Mouse (Mus musculus): Measurements from ENCODE around the gene Fryl. TPM values are rescaled to one million over a fixed set of nuclear protein-coding genes. Genes with fewer than 3 reads are reported as not detected.

The Fryl gene
- polyA plus RNA-seq, 2 experiments: 26.1 to 26.7 TPM

DNA sequence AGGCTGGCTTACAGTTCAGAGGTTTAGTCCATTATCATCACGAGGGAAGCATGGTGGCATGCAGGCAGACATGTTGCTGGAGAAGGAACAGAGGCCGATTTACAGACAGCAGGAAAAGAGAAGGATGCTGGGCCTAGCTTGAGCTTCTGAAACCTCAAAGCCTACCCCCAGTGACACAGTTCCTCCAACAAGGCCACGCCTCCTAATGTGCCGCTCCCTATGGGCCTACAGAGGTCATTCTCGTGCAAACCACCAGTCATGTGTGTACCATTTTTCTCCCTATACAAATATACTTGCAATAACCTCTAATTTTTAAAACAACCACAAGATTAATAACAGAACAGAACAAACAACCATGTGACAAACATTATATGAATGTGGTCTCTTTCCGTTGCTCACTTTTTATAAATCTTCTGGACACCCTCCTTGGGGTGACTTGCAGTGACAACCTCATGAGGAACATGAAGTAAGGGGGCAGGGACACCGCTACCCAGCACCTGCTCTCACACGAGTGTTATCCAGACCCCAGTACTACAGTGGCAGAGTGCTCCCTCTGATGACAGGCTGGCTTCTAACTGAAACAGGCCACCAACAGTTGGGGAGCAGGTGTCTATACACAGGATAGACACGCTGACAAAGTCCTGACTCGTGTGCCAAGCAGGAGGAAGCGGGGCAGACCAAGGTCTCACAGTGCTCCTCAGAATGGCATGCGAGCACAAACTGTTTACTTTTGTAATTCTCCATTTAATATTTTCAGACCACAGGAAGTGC is 80.9 kb downstream of the Fryl start:
- Histone ChIP-seq H3K27ac (replicated peaks; ENCODE audit: low read depth, low read length) (no peak overlapping the region), H3K4me2 (replicated peaks; ENCODE audit: low read depth, low read length, severe bottlenecking) (no peak overlapping the region), H3K36me3 (ENCODE audit: control insufficient read depth, insufficient read depth, low read length) (no peaks in the 10 kb centered on the region), H3K4me1 (ENCODE audit: control insufficient read depth, insufficient read depth, low read length) (peaks cover 7% of the 10 kb centered on the region; the same call in 1 of the 2 replicates), H3K4me3 (replicated peaks; ENCODE audit: low read length) (no peak overlapping the region), H3K27me3 (ENCODE audit: control insufficient read depth, insufficient read depth, low read length) (no peaks in the 10 kb centered on the region), H3K9ac (ENCODE audit: low read depth, low read length, severe bottlenecking) (no peak overlapping the region), H3K9me3 (ENCODE audit: control insufficient read depth, low read length) (no peaks in the 10 kb centered on the region)
- ATAC-seq (ENCODE audit: low FRiP score, low read depth): no peak
- TF ChIP-seq POLR2A (IDR thresholded peaks at IDR 0.05; ENCODE audit: borderline replicate concordance, extremely low read depth, insufficient read depth, insufficient read length): no peak
- 86% methylated on average over 12 of the region's 12 CpGs for WGBS
- DNase-seq (ENCODE audit: low spot score): no peak

DNA sequence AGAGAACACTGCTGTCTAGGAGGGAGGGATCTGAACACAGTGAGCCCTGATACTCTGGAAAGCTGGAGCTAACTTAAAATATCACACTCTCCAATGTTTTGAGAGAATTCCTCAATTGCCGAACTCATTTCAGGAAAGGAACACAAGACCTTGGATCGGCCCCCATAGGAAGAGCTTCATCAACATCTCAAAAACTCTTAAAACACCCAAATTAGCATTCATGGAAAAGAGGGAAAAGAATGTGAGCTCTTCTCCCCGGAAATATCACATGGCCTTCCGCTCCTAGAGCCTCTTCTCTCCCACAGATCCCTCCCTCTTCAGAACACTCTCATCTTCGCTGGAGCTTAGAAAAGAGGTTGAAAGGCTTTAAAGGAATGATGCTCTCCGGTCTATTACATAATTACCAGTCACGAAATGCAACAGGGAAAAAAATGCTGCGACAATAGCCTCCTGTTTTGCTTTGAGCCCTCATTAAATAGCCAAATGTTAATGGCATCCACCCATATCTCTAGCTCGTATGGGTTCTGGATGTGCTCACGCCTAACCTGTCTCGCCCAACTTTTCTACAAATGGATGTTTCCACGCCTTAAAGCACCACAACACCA is 84.4 kb downstream of the Fryl start:
- 72% methylated on average over 12 of the region's 12 CpGs for WGBS
- no peak for TF ChIP-seq POLR2A (IDR thresholded peaks at IDR 0.05; ENCODE audit: borderline replicate concordance, extremely low read depth, insufficient read depth, insufficient read length)
- Histone ChIP-seq H3K36me3 (ENCODE audit: control insufficient read depth, insufficient read depth, low read length) (no peaks in the 10 kb centered on the region), H3K27ac (replicated peaks; ENCODE audit: low read depth, low read length) (no peak overlapping the region), H3K4me2 (replicated peaks; ENCODE audit: low read depth, low read length, severe bottlenecking) (no peak overlapping the region), H3K4me1 (ENCODE audit: control insufficient read depth, insufficient read depth, low read length) (peaks cover 25% of the 10 kb centered on the region), H3K4me3 (replicated peaks; ENCODE audit: low read length) (no peak overlapping the region), H3K27me3 (ENCODE audit: control insufficient read depth, insufficient read depth, low read length) (no peaks in the 10 kb centered on the region), H3K9me3 (ENCODE audit: control insufficient read depth, low read length) (no peaks in the 10 kb centered on the region), H3K9ac (ENCODE audit: low read depth, low read length, severe bottlenecking) (no peak overlapping the region)
- no peak for DNase-seq (ENCODE audit: low spot score)
- ATAC-seq (ENCODE audit: low FRiP score, low read depth): no peak

DNA sequence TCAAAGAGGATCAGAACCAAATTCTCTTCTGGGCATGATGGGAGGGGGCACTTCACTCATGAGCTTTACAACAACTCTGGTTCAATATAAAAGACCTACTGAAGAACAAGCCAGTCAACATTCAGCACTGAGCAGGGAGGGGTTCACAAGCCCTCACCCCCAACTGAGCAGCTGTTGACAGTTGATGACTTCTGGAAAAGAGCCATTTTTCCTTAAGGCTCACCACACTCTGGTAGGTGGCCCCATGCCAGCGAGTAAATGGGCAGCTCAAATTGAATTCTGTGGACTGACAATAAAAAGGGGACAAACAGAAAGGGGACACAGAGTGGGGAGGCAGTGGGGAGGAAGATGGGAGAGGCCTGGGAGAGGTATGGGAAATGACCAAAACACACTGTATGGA is 85.2 kb downstream of the Fryl start:
- Histone ChIP-seq H3K4me2 (replicated peaks; ENCODE audit: low read depth, low read length, severe bottlenecking) (no peak overlapping the region), H3K27me3 (ENCODE audit: control insufficient read depth, insufficient read depth, low read length) (no peaks in the 10 kb centered on the region), H3K36me3 (ENCODE audit: control insufficient read depth, insufficient read depth, low read length) (no peaks in the 10 kb centered on the region), H3K27ac (replicated peaks; ENCODE audit: low read depth, low read length) (no peak overlapping the region), H3K4me1 (ENCODE audit: control insufficient read depth, insufficient read depth, low read length) (peaks cover 25% of the 10 kb centered on the region), H3K4me3 (replicated peaks; ENCODE audit: low read length) (no peak overlapping the region), H3K9me3 (ENCODE audit: control insufficient read depth, low read length) (no peaks in the 10 kb centered on the region), H3K9ac (ENCODE audit: low read depth, low read length, severe bottlenecking) (no peak overlapping the region)
- 32% methylated on average over 1 of the region's 1 CpGs for WGBS
- no peak for TF ChIP-seq POLR2A (IDR thresholded peaks at IDR 0.05; ENCODE audit: borderline replicate concordance, extremely low read depth, insufficient read depth, insufficient read length)
- ATAC-seq (ENCODE audit: low FRiP score, low read depth) (no peak), DNase-seq (ENCODE audit: low spot score) (no peak)

DNA sequence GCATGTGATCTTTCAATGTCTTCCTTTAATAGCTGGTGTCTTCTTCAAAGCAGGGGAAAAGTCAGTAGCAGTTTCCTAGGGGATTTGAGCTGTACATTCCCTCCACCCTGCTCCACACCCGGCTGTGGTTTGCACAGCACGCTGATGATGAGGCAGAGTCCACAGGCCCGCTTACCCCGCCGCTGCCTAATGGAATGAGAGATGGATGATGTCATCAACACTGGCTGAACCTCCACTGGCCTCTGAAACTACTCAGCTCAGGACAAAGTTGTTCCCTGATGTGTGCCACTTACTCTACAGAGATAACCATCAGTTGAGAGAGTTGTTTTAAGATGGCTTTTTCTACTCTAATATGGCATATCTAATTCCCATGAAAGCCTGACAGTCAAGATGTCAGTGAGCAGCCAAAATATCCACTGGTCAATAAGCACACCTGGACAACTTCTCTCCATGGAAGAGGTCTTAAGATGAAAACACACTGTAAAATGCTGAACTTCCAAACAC is 87.6 kb downstream of the Fryl start:
- no peak for ATAC-seq (ENCODE audit: low FRiP score, low read depth)
- Histone ChIP-seq H3K4me3 (replicated peaks; ENCODE audit: low read length) (no peak overlapping the region), H3K36me3 (ENCODE audit: control insufficient read depth, insufficient read depth, low read length) (no peaks in the 10 kb centered on the region), H3K9ac (ENCODE audit: low read depth, low read length, severe bottlenecking) (no peak overlapping the region), H3K4me1 (ENCODE audit: control insufficient read depth, insufficient read depth, low read length) (peaks cover 25% of the 10 kb centered on the region), H3K27ac (replicated peaks; ENCODE audit: low read depth, low read length) (no peak overlapping the region), H3K27me3 (ENCODE audit: control insufficient read depth, insufficient read depth, low read length) (no peaks in the 10 kb centered on the region), H3K4me2 (replicated peaks; ENCODE audit: low read depth, low read length, severe bottlenecking) (no peak overlapping the region), H3K9me3 (ENCODE audit: control insufficient read depth, low read length) (no peaks in the 10 kb centered on the region)
- 41% methylated on average over 5 of the region's 5 CpGs for WGBS
- no peak for TF ChIP-seq POLR2A (IDR thresholded peaks at IDR 0.05; ENCODE audit: borderline replicate concordance, extremely low read depth, insufficient read depth, insufficient read length)
- DNase-seq (ENCODE audit: low spot score): no peak

DNA sequence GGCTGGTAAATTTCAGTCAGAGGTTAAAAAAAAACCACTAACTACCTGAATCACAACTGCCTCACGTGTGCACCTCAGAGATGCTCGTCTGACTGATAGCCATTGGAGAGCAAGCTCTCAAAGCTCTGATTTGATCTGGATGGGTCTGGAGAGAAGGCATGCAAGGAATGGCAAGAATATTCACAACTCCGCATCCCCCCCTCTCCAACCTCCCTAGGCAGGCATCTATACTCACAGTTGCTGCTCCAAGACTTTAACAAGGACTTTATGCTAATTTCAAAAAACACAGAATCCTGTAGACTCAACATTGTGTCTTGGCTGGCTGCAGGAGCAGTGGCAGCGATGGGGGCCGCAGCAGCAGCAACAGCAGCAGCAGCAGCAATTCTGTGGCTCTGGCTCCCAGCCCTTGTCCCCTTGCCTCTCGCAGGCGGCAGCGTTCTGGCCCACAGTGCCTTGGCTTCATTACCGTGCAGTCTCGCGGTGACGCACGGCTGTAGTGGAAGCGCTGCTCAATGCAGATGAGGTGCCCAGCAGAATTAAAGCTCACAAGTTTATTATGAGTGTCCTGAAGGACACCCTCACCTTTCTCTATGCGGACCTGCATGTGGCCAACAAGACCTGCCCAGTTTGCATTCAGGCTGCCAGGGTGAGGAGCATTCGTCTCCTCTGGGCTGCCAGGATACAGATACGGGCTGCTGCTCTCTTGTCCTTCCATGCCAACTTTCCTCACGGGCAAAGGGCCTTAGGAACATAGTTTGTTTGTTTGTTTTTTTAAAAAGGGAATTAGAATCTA is 88.2 kb downstream of the Fryl start:
- H3K4me2 ChIP-seq (replicated peaks; ENCODE audit: low read depth, low read length, severe bottlenecking): no peak overlapping the region

More for the DNA sequence above, 88.2 kb downstream of the Fryl start:
- Histone ChIP-seq H3K27ac (replicated peaks; ENCODE audit: low read depth, low read length) (no peak overlapping the region), H3K4me1 (ENCODE audit: control insufficient read depth, insufficient read depth, low read length) (peaks cover 26% of the 10 kb centered on the region), H3K36me3 (ENCODE audit: control insufficient read depth, insufficient read depth, low read length) (no peaks in the 10 kb centered on the region), H3K9me3 (ENCODE audit: control insufficient read depth, low read length) (no peaks in the 10 kb centered on the region), H3K27me3 (ENCODE audit: control insufficient read depth, insufficient read depth, low read length) (no peaks in the 10 kb centered on the region), H3K9ac (ENCODE audit: low read depth, low read length, severe bottlenecking) (no peak overlapping the region), H3K4me3 (replicated peaks; ENCODE audit: low read length) (no peak overlapping the region)
- no peak for ATAC-seq (ENCODE audit: low FRiP score, low read depth)
- WGBS: 66% methylated on average over 18 of the region's 18 CpGs
- no peak for TF ChIP-seq POLR2A (IDR thresholded peaks at IDR 0.05; ENCODE audit: borderline replicate concordance, extremely low read depth, insufficient read depth, insufficient read length)
- no peak for DNase-seq (ENCODE audit: low spot score)

Data from limb, embryonic 14.5 days (tissue).